Mouse (Mus musculus): ENCODE results near the gene Cdh9.

GRCm38 (mm10) chr15:16739088-16739487 is 10.5 kb downstream of the Cdh9 start:
- TF ChIP-seq CTCF (conservative IDR thresholded peaks at IDR 0.05; ENCODE audit: low read length) (no peak), NANOG (IDR thresholded peaks at IDR 0.05; ENCODE audit: borderline replicate concordance, low read length) (peak; percentile 65; the same call in 1 of the 2 replicates), POU5F1 (IDR thresholded peaks at IDR 0.05; ENCODE audit: borderline replicate concordance, low read length) (no peak)

All from E14TG2a.4 (cell line).